Mouse (Mus musculus): ENCODE results near the gene Cacna2d1. TPM values are rescaled to one million over a fixed set of nuclear protein-coding genes. Genes with fewer than 3 reads are reported as not detected.
A peak's percentile ranks its signal among the peaks of the same experiment; 100 is the strongest.

Cacna2d1 gene
- polyA plus RNA-seq, 1 experiment from 2014 or later, result 29.8 TPM

GRCm38 (mm10) chr5:15985901-15986300 lies 51.4 kb downstream of the Cacna2d1 start:
- 14% methylated on average over 4 of the region's 4 CpGs for WGBS
- Histone ChIP-seq H3K4me3 (no peak overlapping the region), H3K4me1 (replicated peaks) (0 out of 2 replicates have a peak, but pooled peaks cover 2% of the 10 kb centered on the region)

GRCm38 (mm10) chr5:15991428-15992139 lies 57.1 kb downstream of the Cacna2d1 start:
- WGBS, result 41% methylated on average over 12 of the region's 12 CpGs
- H3K36me3 ChIP-seq, result no peaks in the 10 kb centered on the region
- no peak overlapping the region for H3K9ac ChIP-seq
- peaks cover 15% of the 10 kb centered on the region for H3K4me1 ChIP-seq (replicated peaks)
- H3K9me3 ChIP-seq, result no peaks in the 10 kb centered on the region
- no peak overlapping the region for H3K4me3 ChIP-seq
- peak overlapping the region; percentile 40; the same call in 1 of the 2 replicates for H3K27ac ChIP-seq (replicated peaks)
- H3K27me3 ChIP-seq, result peaks cover 15% of the 10 kb centered on the region
- no peak overlapping the region for H3K4me2 ChIP-seq
- peak; percentile 67 for ATAC-seq (ENCODE audit: low FRiP score, low read depth)

More at GRCm38 (mm10) chr5:15985901-15986300, 51.4 kb downstream of the Cacna2d1 start:
- Histone ChIP-seq H3K27ac (replicated peaks) (no peak overlapping the region), H3K27me3 (peaks cover 31% of the 10 kb centered on the region), H3K4me2 (no peak overlapping the region), H3K36me3 (no peaks in the 10 kb centered on the region), H3K9ac (no peak overlapping the region), H3K9me3 (no peaks in the 10 kb centered on the region)
- peak; percentile 88 for ATAC-seq (ENCODE audit: low FRiP score, low read depth)

GRCm38 (mm10) chr5:15993252-15993944 lies 58.9 kb downstream of the Cacna2d1 start:
- Histone ChIP-seq H3K36me3 (no peaks in the 10 kb centered on the region), H3K4me1 (replicated peaks) (peaks cover 15% of the 10 kb centered on the region), H3K9ac (no peak overlapping the region), H3K9me3 (no peaks in the 10 kb centered on the region), H3K27ac (replicated peaks) (no peak overlapping the region), H3K4me3 (no peak overlapping the region), H3K27me3 (peaks cover 15% of the 10 kb centered on the region), H3K4me2 (no peak overlapping the region)
- 12% methylated on average over 4 of the region's 4 CpGs for WGBS
- ATAC-seq (ENCODE audit: low FRiP score, low read depth), result 0 out of 2 replicates have a peak, but pooled peaks have one; percentile 40

DNA sequence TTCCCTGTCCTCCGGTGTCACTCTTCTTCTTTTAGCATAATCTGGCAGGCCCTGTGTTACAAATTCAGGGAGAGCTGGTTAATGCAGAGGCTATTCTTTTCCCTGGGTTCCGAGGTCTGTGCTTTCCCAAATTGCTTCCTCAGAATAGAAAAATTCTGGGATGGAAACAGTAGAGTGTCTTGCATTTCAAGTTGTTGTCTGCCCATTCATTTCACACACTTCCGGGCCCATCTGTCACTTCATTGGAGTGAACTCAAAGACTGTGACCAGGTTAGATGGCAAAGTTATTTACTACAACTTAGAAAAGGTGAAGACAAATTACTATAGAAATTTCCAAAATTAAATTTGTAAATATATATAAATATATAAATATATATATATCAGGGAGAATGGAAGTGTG lies 62.7 kb downstream of the Cacna2d1 start:
- H3K4me3 ChIP-seq, result no peak overlapping the region
- no peak overlapping the region for H3K9ac ChIP-seq
- no peak overlapping the region for H3K4me2 ChIP-seq
- no peak for ATAC-seq (ENCODE audit: low FRiP score, low read depth)
- peaks cover 16% of the 10 kb centered on the region for H3K27me3 ChIP-seq
- H3K36me3 ChIP-seq, result no peaks in the 10 kb centered on the region
- no peak overlapping the region for H3K27ac ChIP-seq (replicated peaks)
- WGBS, result 77% methylated on average over 3 of the region's 3 CpGs
- no peaks in the 10 kb centered on the region for H3K9me3 ChIP-seq
- peaks cover 6% of the 10 kb centered on the region for H3K4me1 ChIP-seq (replicated peaks)

DNA sequence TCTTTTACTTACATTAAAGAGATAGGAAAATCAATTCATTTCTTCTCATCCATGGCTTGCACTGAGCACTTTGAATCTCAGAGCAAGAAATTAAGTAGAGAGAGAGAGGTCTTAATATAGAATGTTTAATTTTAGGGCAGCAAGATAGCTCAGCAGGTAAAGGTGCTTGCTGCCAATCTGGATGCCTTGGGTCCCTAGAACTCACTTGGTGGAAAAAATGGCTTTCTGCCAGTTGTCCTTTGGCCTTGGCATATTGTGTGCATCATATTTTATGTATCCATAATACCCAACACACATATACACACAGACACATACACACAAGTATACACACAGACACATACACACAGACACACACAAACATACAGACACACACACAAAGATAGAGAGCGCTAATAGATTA lies 63.3 kb downstream of the Cacna2d1 start:
- Histone ChIP-seq H3K4me3 (no peak overlapping the region), H3K4me1 (replicated peaks) (peaks cover 12% of the 10 kb centered on the region), H3K9me3 (no peaks in the 10 kb centered on the region), H3K9ac (no peak overlapping the region), H3K27me3 (peaks cover 16% of the 10 kb centered on the region), H3K36me3 (no peaks in the 10 kb centered on the region), H3K4me2 (no peak overlapping the region), H3K27ac (replicated peaks) (no peak overlapping the region)
- ATAC-seq (ENCODE audit: low FRiP score, low read depth), result no peak
- WGBS, result 100% methylated on average over 1 of the region's 1 CpGs

GRCm38 (mm10) chr5:16000917-16001316 lies 66.4 kb downstream of the Cacna2d1 start:
- no peaks in the 10 kb centered on the region for H3K9me3 ChIP-seq
- H3K27me3 ChIP-seq, result peaks cover 12% of the 10 kb centered on the region
- H3K27ac ChIP-seq (replicated peaks), result no peak overlapping the region
- H3K4me3 ChIP-seq, result no peak overlapping the region
- WGBS, result 58% methylated on average over 2 of the region's 2 CpGs
- ATAC-seq (ENCODE audit: low FRiP score, low read depth), result no peak
- no peaks in the 10 kb centered on the region for H3K36me3 ChIP-seq
- H3K4me1 ChIP-seq (replicated peaks), result peaks cover 25% of the 10 kb centered on the region
- H3K9ac ChIP-seq, result no peak overlapping the region
- H3K4me2 ChIP-seq, result no peak overlapping the region

GRCm38 (mm10) chr5:16002431-16003063 lies 68.1 kb downstream of the Cacna2d1 start:
- H3K9me3 ChIP-seq, result no peaks in the 10 kb centered on the region
- H3K4me3 ChIP-seq, result no peak overlapping the region
- WGBS, result 11% methylated on average over 9 of the region's 9 CpGs
- peaks cover 13% of the 10 kb centered on the region; the same call in 1 of the 2 replicates for H3K27me3 ChIP-seq
- no peak for ATAC-seq (ENCODE audit: low FRiP score, low read depth)
- H3K4me2 ChIP-seq, result peak overlapping the region; percentile 5; the same call in 1 of the 2 replicates
- H3K36me3 ChIP-seq, result no peaks in the 10 kb centered on the region
- peaks cover 25% of the 10 kb centered on the region for H3K4me1 ChIP-seq (replicated peaks)
- H3K9ac ChIP-seq, result no peak overlapping the region; the same call in 1 of the 2 replicates
- peak overlapping the region; percentile 33 for H3K27ac ChIP-seq (replicated peaks)

DNA sequence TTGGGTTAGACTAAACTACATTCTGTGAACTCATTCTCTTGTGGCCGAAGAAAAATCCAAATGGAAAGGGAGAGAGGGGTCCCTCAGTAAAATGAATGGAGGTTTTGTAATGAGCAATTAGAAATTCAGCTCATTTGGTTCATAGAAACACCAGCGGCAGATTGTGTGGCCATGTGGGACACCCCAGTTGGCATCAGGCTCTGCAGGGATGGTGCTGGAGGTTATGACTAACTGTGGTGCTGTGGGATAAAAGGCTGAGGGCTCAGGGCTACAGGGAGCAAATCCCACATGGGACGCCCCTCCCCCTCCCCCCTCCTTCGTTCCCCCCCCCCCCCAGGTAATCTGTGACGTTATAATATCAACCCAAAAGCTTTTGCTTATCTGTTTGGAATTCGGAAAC lies 69.8 kb downstream of the Cacna2d1 start:
- ATAC-seq (ENCODE audit: low FRiP score, low read depth), result peak; percentile 73; the same call in 1 of the 2 replicates
- WGBS, result 34% methylated on average over 5 of the region's 6 CpGs
- Histone ChIP-seq H3K9ac (no peak overlapping the region), H3K27me3 (peaks cover 11% of the 10 kb centered on the region; the same call in 1 of the 2 replicates), H3K4me2 (no peak overlapping the region), H3K4me1 (replicated peaks) (peaks cover 25% of the 10 kb centered on the region), H3K36me3 (no peaks in the 10 kb centered on the region), H3K4me3 (no peak overlapping the region), H3K9me3 (no peaks in the 10 kb centered on the region), H3K27ac (replicated peaks) (peak overlapping the region; percentile 20; the same call in 1 of the 2 replicates)

GRCm38 (mm10) chr5:16006964-16007363 lies 72.5 kb downstream of the Cacna2d1 start:
- Histone ChIP-seq H3K9ac (no peak overlapping the region), H3K36me3 (no peaks in the 10 kb centered on the region), H3K4me3 (no peak overlapping the region), H3K27ac (replicated peaks) (no peak overlapping the region), H3K9me3 (no peaks in the 10 kb centered on the region), H3K4me2 (no peak overlapping the region), H3K4me1 (replicated peaks) (peaks cover 25% of the 10 kb centered on the region), H3K27me3 (0 out of 2 replicates have a peak, but pooled peaks cover 6% of the 10 kb centered on the region)
- 92% methylated on average over 6 of the region's 6 CpGs for WGBS
- ATAC-seq (ENCODE audit: low FRiP score, low read depth), result no peak

GRCm38 (mm10) chr5:16013649-16014048 lies 79.2 kb downstream of the Cacna2d1 start:
- no peaks in the 10 kb centered on the region for H3K4me1 ChIP-seq (replicated peaks)
- no peak overlapping the region for H3K4me2 ChIP-seq
- ATAC-seq (ENCODE audit: low FRiP score, low read depth), result no peak
- H3K4me3 ChIP-seq, result no peak overlapping the region
- no peak overlapping the region for H3K27ac ChIP-seq (replicated peaks)
- no peaks in the 10 kb centered on the region for H3K27me3 ChIP-seq
- WGBS, result 74% methylated on average over 2 of the region's 2 CpGs
- H3K9ac ChIP-seq, result no peak overlapping the region
- no peaks in the 10 kb centered on the region for H3K36me3 ChIP-seq
- no peaks in the 10 kb centered on the region for H3K9me3 ChIP-seq

GRCm38 (mm10) chr5:16014392-16014791 lies 79.9 kb downstream of the Cacna2d1 start:
- WGBS, result 51% methylated on average over 2 of the region's 2 CpGs
- no peak overlapping the region for H3K9ac ChIP-seq
- H3K4me3 ChIP-seq, result no peak overlapping the region
- no peaks in the 10 kb centered on the region for H3K4me1 ChIP-seq (replicated peaks)
- H3K9me3 ChIP-seq, result no peaks in the 10 kb centered on the region
- H3K36me3 ChIP-seq, result no peaks in the 10 kb centered on the region
- ATAC-seq (ENCODE audit: low FRiP score, low read depth), result no peak
- H3K27ac ChIP-seq (replicated peaks), result no peak overlapping the region
- H3K27me3 ChIP-seq, result no peaks in the 10 kb centered on the region
- H3K4me2 ChIP-seq, result no peak overlapping the region

Measured in hindbrain, embryonic 15.5 days (tissue).